Mouse (Mus musculus): ENCODE results near the gene Kcnd2. TPM values are rescaled to one million over a fixed set of nuclear protein-coding genes. Genes with fewer than 3 reads are reported as not detected.
"Not testable (repeated sequence)": the region's sequence is repeated elsewhere in the genome, so short reads cannot be mapped to it uniquely, and the experiment has no call there.

Gene Kcnd2
- not detected for polyA plus RNA-seq (2017; shearing (Covaris generic))

DNA sequence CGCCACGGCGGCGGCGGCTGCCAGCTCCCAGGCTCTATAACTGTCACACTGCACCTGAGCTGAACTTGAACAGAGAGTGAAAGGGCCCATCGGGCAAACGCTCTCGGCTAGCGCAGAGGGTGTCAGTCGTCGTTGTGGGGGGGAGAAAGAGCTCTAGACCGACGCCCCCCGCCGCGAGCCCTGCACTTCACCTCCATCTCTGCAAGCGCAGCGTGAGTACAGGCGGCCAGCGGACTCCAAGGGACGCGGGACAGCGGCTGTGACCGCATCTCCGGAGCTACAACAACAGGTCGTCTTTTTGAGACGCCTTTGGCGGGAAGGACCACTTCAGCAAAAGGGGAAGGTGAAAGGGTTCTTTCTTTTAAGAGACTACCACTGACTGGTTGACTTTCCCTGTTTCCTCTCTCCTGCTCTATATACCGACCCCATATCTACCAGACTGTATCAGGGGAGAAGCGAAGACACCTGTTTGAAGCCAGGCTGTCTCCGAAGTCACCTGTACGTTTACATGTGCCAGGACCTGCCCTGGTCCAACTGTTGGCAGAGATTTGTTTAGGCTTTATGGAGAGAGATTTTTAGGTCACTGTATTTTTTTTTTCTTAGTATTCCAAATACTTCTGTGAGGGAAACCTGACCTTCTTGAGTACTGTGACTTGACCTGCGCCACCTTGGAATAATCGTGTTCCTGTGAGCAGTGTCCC lies at the start of gene Kcnd2:
Gene Kcnd2 (plus strand): TSS at position 13 of the 701 bp plus-strand sequence.
- ATAC-seq = no peak

DNA sequence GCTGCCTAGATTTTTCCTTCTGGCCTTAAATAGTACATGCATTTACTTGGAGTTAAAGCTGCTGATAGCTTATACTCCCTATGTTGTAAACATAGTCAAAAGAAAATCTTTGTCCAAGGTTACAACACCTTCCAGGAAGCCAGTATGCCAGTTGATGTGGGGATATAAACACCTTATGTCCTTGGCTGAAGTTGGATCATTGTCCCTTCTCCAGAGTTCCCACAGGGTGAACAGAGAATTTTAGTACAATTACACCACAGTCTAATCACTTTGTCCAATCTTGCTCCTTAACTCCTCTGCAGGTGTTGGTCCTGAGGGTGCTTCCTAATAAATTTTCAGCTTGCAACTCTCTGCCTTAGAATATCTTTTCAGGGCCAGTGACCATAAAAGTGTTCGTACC lies 48.7 kb upstream of the Kcnd2 start:
- no peak for ATAC-seq

DNA sequence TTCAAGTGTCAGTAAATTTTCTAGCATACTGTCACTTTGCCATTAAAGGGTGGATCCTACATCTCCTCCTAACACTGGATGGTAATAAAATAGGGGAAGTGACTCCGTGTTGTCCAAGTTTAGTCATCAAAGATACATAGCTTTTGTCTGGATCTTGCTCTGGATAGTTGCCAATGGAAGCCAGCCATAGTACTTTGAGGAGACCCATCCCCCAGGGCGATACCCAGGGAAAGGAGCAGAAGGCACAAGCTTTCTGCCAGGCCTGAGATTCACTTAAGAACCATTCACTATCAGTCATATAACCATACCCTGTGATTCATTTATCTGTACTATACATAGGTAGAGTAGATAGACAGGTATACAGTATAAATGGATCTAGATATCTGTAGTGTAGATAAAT lies 20.0 kb upstream of the Kcnd2 start:
- no peak for ATAC-seq

DNA sequence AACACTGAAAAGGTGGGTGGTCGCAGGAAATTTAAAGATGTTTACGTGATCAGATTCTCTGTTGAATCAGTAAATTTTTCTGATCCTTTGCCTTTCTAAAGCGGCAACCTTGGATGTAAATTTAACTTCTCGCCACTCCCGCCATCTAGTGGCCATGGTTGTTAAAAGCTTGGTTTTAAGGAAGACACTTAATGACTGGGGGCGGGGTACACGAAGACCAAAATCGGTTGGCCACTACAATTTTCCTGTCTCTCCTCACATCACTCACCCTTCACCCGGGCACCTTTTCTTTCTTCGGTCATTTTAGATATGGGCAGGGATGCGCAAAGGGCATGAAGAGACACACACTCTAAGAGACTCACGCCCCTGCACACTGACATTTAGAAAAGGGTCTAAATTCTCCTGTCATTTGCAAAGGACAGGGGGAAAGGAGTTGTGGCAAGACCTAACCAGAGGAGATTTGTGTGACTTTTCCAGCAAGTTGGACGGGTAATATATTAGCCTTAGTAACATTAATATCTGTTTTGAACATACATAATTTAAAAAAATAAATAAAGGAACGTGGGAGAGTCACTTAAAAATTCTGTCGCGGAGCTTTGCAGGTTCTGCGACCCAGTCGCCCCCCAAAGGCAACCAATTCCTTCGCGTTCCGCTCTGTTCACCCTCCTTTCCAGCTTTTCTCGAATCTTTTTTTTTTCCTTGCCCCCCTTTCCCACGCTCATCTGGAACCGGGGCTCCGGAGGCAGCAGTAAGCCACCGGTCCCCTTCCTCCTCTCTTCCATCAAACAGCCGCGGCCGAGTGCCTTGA lies 1.2 kb upstream of the Kcnd2 start:
- ATAC-seq = no peak

DNA sequence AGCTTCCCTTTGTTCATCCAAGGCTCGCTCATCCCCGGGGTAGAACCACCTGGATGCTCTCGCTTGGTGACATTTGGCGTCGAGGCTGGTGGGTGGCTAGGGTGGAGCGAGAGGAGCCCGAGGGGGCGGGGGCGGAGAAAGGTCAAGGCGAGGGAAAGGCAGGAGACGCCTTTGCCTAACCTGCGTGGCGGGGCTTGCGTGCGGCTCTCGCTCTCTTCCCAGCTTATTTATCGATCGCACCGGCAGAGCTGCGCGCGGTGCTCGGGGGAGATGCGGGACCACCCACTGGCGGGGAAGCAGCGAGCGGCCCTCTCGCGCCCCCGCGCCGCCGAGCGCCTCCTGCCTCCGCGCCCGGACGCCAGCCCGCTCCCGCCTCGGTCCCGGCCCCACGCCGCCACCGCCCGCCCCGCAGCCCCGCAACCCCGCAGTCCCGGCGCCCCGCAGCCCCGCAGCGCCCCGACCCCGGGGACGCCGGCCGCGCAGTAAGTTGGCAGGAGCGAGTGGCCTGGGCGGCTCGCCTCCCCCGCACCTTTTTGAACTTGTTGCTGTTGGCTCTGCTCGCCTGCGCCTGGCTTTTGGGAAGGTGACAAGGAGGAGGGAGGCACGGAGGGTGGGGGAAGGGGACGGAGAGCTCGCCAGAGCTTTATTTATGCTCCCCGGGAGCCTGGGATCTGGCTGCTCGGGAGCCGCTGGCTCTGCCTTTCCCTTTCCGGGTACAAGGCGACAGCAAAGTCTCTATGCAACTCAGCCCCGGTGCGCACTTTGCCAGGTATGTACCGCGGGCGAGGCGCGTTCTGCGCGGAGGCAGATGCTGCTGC lies 421 bp upstream of the Kcnd2 start:
- ATAC-seq = no peak

DNA sequence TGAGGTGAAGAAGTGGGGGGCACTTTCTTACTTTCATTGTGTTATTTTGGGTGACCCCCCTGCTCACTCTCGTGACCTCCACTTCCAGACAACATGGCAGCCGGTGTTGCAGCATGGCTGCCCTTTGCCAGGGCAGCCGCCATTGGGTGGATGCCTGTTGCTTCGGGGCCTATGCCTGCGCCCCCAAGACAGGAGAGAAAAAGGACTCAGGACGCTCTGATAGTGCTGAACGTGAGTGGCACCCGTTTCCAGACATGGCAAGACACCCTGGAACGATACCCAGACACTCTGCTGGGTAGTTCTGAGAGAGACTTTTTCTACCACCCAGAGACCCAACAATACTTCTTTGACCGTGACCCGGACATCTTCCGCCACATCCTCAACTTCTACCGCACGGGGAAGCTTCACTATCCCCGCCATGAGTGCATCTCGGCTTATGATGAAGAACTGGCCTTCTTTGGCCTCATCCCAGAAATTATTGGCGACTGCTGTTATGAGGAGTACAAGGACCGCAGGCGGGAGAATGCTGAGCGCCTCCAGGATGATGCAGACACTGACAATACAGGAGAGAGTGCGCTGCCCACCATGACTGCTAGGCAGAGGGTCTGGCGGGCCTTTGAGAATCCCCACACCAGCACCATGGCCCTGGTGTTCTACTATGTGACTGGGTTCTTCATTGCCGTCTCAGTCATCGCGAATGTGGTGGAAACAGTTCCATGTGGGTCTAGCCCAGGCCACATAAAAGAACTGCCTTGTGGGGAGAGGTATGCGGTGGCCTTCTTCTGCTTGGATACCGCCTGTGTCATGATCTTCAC lies 1.1 kb downstream of the Kcnd2 start:
- no peak for ATAC-seq

DNA sequence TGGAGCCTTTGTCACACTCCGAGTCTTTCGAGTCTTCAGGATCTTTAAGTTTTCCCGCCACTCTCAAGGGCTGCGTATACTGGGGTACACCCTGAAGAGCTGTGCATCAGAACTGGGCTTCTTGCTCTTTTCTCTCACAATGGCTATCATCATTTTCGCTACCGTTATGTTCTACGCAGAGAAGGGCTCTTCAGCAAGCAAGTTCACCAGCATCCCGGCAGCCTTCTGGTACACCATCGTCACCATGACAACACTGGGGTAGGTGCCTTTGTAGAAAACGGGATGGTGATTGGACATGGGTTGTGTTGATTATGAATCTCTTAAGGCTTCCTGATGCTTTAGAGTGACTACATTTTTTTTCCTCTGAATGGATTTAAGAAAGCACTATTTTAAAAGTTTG lies 1.9 kb downstream of the Kcnd2 start:
- no peak for ATAC-seq

DNA sequence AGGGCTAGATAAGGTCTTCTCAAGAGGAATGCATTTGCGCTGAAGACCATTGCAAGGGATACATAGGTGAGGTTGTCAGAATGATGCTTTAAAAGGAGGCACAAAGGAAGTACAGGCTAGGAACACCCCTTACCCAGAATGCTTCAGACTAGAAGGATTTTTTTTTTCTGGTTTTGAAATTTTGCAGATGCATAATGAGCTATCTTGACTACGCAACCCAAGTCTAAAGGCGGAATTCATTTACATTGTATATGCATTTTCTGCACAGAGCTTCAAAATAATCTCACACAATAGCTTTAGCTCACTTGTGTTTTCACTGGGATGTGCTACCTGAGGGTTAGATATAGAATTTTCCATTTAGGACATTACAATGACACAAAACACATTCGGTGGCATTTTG lies 10.8 kb downstream of the Kcnd2 start:
- ATAC-seq = no peak

DNA sequence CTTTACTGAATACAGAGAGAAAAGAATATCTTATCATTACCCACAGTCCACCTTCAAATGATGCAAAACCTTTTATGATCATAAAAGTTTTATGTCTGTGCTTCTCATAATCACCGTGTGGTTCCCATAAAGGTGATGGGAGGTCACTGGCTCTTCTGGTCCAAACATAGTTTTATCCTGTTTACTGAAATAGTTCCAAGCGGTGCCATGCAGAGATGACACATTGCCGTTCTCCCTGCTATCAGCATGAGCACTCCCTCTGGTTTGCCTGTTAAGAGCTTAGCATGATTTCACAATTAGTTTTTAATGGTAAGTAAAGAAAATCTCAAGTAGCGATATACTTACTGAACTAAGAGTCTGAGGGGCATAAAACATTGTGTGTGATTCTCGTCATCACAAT lies 43.7 kb downstream of the Kcnd2 start:
- no peak for ATAC-seq

DNA sequence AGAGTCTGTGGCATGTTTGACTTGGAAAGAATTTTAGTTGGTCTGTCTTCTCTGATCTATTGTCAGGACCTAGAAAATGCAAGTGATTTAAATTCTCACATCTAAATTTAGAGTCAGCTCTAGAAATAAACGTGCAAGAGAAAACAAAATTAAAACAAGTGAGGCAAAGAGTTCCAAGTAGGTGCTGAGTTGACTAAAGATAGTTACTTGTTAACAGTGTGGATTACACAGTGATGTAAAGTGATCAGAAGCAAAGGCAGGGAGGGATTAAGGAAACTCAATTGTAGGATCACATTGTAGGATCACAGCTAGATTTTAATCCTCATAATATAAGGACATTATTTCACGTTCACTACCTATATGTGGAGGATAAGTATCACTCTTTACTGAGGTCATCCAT lies 52.6 kb downstream of the Kcnd2 start:
- ATAC-seq = no peak

DNA sequence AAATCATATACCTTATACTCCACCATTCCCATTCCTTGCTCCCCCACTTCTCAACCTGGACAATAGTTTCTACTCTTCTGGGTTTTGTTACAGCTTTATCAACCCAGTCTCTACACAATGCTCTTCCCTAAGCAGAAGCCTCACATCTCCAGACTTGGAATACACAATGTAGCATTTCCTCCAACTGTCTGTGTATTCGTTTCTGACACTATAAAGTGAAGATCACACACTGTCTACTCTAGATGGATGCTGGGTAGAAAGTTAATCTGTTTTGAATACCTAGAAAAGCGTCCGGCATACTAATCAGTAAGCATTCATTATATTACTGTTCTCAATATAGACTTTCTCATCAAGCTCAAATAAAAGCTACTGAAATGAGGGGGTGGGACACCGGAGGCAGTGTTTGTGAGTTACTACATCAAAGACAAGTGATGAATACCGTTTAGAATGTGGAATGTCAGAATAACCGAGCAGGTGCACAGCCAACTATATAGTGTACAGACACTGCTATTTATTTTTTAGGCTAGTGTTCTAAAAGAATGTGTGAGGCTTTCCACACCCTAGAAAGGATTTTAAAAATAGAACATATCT lies 62.1 kb downstream of the Kcnd2 start:
- no peak for ATAC-seq

DNA sequence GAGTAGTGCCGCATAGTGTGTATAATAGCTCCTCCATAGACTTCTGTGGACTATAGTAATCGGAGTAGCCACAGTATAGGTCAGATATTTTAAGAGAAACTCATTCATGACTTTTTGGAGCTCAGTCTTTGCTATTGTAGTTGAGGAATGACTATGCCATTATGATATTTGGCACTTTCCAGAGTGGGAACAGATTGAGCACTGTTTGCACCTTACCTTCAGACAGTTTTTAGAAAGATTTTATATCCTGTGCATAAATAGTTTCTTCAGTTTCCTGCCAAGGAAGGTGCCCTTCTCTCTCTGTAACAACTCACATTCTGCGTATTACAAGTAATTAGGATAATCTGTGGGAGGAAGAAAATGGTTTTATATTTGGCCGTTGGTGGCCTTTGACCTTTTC lies 89.6 kb downstream of the Kcnd2 start:
- ATAC-seq = no peak

DNA sequence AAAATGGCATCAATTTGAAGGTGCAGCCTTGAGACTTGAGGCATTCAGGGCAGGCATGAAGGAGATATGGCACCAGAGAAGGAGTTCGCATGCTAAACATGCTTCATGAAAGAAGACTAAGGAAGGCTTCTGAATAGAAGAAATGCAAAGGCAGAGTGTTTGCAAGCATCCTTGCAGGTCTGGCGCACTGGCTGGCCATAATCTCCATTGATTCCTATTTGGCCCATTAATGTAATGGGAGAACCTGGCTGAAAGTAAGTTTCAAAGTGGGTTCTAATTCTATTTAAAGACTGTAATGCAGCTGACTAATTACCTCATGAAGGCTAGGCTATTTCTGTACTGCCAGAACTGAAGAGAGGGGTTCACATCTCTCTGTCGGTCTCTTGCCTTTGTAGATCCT lies 94.9 kb downstream of the Kcnd2 start:
- ATAC-seq = no peak

DNA sequence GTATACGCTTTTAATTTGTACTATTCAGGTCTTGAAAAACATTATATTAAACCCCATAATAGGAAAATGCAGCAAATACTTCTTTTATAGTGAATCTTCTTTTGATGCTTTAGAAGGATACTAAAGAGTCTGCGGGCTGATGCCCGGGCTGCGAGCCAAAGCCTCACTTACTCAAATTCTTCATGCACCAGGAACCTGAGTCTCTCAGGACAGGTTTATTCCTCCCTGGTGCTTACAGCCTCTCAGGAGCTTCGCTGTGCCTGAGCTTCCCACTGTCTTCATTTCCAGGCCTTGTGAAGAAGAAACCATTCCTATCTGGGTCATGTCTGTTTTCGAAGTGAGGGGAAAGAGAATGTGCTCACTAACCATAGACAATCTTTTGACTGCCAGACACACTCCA lies 106.1 kb downstream of the Kcnd2 start:
- ATAC-seq = no peak

DNA sequence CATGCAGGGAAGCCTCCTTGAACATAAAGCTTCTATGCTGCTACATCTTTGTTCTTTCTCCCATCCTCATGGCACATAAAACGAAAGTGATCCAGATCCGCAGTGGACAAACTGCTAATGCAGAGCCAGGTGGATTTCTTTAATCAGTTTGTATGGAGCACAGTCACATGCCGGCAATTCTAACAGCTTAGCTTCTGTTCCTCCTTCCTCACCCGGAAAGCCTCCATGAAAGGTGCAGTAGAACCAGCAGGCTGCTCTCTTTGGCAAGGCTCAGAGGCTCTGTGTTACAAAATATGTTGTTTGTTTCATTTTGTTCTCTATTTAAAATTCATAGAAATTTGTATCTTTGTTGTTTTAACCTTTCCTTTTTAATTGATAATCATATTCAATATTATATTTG lies 106.9 kb downstream of the Kcnd2 start:
- no peak for ATAC-seq

DNA sequence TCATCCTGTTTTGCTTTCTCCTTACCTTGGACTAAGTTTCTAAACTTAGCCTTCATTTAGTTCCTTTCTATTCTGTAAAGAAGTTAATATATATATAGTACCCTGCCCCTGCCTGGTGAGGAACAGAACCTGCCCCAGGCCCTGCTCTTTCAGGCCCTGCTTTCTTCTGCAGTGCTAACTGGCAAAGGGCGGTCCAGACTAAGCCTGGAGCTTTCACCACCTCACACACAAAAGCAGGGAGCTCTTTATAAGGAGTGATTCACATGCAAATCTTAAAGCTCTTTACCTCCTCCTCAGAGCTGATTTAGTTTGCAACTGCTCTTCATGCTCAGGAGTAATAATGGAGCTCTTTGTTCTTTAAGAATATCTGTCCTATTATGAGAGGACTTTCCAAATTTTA lies 109.9 kb downstream of the Kcnd2 start:
- ATAC-seq = no peak

DNA sequence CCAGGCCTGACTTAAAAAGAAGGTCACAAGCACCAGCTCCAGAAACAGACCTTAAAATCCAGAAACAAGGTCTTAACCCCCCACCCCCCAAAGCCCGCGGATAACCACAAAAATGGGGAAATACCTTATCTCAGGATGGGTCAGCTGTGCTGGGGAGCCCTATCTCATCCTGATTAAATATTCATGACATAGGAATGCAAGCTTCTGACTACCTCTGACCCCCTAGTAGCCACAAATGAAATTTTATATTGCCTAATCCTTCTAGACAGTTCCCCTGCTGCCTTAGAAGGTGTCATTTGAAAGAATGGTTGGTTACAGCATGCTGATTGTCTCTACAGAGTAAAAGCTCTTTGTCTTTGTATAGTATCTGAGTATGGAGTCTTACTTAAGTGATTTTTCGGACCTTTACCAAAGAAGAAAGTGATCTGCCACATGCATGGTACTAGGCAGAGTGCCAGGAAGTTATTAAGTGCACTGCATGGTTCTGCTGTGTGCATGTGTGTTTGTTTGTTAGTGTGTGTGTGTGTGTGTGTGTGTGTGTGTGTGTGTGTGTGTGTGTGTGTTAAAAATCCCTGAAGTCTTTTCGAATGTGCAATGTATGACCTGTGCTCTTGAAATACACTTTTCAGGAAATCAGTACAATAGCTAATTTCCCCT lies 111.9 kb downstream of the Kcnd2 start:
- ATAC-seq = no peak

DNA sequence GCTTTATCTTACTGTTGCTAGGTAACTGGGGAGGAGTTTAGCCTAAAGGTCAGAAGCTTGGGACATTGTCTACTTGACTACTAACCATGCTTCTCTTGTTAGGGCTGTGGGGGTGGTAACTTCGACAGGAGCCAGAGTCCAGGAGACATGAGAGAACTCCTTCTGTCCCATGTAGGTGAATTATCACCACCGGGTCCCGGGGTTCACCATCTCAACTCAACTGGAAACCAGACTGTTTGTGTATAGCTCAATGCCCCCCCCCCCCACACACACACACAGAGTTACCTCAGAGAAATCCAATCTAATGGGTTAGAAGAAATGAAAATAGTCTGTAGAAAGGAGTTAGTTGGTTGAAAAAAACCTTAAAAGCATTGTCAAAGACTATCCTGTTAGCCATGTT lies 170.0 kb downstream of the Kcnd2 start:
- ATAC-seq = not testable (repeated sequence)

DNA sequence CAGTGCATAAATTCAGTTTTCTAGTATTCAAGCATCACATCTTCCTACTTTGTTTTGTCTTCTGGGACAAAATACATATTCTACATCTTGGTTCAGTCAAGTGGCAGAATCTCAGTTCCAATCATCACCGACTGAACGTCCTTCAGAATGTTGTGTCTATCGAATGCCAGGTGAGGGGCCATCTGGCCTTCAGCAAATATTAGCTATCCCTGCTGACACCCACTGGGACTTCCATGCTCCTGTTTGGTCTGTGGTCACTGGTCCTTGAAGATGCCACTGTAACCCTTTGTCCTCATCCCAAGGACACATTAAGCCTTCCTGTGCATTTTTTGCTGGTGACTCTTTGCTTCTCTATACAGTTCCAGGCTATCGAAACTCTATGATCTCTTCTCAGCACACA lies 176.5 kb downstream of the Kcnd2 start:
- ATAC-seq = no peak

DNA sequence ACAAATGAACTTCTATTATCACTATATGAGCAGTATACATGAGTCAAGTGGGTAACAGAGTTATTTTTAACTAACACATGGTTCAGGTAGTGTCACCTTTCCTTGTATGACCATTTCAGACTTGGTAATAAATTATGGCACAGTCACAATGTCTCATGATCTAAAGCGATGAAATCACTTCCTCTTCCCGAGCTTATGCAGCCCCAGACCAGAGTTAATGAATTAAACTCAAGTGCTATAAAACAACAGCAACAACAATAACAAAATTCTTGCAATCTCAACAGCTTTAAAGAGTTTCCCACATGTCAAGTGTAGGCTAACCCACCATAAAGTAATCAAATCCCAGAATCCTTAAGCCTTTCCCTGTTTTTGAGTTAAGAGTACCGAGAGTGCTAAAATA lies 198.4 kb downstream of the Kcnd2 start:
- ATAC-seq = no peak

DNA sequence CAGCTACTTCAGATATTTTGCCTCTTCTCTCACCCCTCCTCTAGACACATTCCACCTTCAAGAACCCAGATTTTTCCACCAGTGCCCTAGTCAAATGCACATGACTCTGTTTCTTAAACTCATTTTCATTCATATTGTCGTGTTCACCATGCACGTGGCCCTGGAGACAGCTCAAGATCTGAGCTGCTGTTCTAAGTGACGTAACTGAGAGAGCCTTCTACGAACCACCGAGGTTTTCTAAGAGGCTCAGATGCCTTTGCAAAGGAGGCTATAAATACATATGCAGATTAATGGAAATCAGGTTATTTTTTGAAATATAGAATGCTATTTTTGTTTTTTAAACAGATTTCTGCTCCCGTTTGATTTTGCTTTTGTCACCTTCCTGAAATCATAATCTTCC lies 202.9 kb downstream of the Kcnd2 start:
- ATAC-seq = no peak
